Mouse (Mus musculus) spleen, adult 12 weeks (tissue): ENCODE measurements around the gene Arap2.

Source experiments
- DNase-seq: peaks from one replicate; pipeline ENCODE4 v3.0.0; 2022; ENCODE audit warnings: low spot score

The Arap2 gene

DNA sequence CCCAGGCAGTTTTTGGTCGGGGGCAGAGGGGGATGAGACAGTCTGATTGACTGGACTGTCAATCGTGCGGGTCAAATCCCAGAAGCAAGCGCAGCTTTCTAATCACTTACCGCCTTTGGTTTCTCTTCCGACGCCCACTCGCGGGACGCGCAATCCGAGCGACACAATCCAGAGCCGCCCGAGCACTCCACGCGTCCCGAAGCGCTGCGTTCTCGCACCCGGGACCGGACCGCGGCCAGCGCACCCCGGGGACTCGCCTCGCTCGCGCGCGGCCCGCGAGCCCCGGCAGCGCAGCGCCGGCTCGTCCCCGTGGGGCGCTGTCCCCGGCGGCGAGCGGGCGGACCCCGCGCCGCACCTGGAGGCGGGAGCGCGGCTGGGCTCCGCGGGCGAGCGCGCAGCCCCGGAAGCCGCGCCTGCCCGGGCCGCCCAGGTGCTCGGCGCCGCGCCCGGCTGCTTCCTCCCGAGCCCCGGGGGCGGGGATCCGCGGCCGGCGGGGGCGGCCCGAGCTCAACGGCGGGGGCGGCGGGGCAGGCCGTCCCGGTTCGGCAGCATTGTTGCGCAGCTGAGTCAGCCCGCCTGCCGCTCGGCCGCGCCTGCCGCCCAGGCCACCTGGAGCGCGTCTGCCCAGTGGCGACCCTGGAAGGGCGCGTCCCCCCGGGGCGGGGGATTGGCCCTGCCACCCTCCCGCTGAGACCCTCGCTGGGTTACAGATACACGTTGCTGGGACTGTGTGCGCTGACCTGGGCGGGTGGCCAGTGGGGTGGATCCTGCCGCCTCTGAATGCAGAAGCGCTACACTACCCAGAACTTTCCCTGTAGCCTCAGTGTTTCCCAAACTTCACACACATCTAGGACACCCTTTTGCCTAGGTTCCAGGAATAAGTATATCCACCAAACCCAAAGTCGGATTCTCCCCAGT, at the start of gene Arap2:
Arap2 (minus strand) TSS at position 376 of the 918 bp plus-strand sequence.
- peak; percentile 33 for DNase-seq

DNA sequence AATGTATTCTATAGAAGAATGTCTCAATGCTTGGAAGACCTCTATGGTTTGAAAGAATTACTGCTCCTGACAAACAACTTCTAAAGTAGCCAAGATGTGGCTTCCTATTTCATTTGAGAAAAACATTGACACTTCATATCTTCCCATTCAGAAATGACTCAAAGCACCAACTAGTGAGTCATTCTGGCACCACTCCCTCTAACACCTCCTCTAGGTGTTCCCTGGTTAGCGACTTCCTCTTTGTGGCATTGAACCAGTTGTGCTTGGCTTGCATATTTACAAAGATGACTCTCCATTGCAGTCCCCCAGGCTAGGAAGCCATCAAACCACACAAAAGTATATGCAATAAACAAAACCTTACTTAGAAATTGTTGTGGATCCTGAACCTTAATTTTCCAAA, 49.8 kb upstream of the Arap2 start:
- DNase-seq = no peak

DNA sequence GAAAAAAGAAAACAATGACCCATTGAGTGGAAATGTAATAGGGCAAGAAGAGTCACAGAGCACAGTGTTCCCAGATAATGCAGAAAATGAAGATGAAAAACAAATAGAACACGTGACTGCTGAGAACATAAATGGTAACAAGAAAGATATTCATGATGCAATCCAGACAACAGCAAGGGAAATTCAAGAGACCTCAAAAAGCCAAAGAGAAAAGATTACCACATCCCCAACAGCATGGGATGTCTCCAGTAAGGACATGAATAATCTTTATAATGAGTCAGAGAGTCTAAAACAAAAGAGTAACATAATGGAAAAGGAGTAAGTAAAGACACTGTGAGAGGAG, 48.1 kb upstream of the Arap2 start:
- DNase-seq = no peak

DNA sequence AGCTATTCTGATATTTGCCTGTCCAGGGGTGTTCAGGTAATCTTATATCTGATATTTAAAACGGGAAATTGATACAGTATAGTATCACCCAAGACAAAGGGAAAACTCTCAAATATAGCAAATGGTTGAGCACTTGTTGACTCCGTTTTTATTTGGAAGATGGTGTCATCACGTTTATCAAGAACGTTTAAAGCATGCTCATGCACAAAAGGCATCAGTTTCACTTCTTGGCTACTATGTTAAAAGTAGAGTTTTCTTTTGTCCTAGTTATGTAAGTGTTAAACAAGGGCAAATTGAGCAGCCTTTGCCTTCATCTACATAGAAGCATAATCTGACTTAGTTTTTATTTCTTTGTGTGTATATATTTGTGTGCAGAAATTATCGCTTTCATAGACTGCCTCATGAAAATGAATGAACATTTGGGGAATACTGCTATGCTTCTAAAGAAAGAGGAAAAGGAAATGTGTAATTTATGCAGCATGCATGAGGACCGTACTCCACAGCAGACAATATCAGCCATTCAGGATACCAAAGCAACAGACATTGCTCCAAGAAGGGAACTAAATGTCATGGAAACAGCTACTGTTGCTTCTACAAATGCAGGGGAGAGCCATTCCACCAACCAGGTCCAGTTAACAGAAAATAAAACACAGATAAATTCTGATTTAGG, 47.6 kb upstream of the Arap2 start, which contains the start of gene Dthd1:
Dthd1 (plus strand) TSS at position 422 of the 670 bp plus-strand sequence.
- no peak for DNase-seq

DNA sequence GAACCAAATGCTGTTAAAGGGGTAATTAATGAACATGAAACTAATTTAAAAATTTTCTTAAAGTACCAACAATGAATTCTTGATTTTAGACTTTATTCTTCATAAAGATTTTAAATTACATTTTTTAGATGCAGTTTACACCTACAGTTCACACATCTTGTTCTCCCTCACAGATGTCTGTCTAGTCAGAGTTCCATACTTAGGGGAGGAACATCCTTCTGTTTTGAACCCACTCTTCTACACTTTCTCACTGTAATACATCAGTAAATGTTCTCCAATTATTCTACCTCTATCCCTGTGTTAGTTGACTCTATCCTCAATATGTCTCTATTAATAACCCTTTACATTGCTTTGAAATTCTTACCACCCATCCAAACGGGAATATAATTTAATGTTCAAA, 26.8 kb upstream of the Arap2 start:
- DNase-seq = no peak

DNA sequence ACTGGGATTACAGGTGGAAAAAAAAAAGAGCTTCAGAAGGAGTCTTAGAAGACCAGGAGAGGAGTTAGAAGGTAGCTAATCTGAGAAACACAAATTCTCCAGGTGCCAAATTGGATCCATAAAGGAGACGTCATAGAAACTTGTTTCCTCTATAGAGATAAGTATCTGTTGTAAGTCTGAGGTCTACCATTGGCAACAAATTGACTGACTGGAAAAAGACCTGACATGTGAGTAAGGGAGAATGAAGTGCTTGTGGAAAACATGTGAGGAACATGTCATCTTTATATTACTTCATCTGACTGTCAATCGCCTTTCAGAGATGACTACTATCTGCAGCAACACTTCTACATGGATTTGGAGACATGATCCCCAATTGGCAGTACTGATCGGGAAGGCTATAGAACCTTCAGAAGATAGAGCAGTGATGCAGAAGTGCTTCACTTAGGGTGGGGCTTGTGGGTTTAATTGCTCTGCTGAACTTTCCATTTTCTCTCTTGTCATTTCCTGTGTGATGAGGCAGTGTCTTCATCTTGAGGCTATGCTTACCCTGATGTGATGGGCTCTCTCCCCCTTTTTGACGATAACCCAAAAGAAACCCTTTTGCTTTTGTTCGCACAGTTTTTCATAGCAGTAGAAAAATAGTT, 25.1 kb upstream of the Arap2 start:
- peak; percentile 4 for DNase-seq

DNA sequence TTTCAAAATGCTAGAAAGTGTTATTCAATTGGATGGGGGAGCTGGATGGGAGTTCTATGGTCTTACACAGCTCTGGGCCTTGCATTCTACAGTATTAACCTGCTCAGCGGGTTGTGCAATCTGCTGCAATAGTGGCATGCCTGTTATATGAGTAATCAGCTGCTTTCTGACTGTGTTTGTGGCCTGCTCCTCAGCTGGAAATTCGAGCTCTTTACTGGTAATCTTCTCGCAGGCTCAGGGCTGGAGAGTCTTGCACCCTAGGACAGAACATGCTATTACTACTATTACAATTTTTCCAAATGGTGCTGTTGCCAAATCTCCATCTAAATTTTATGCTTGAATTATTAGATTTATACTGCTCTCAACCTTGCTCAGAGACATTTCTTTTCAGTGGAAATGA, 20.9 kb upstream of the Arap2 start:
- DNase-seq = no peak

DNA sequence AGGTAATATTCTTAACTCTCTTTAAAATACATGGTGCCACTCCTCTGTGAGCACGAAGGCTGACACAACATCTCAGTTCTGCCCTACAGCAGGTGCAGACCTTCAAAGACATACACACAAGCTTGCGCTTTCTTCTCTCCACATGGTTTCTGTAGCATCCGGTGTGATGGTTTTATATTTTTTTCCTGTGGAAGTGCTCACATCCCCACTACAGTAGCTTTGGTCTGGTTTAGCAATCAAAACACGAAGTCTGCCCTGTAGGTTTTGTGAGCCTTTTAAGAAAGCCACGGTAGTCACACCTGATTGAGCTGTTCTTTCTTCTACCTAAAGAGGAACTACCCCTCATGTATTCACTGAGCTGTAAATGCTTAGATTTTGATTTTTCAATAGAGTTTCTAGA, 12.7 kb upstream of the Arap2 start:
- peak; percentile 13 for DNase-seq

DNA sequence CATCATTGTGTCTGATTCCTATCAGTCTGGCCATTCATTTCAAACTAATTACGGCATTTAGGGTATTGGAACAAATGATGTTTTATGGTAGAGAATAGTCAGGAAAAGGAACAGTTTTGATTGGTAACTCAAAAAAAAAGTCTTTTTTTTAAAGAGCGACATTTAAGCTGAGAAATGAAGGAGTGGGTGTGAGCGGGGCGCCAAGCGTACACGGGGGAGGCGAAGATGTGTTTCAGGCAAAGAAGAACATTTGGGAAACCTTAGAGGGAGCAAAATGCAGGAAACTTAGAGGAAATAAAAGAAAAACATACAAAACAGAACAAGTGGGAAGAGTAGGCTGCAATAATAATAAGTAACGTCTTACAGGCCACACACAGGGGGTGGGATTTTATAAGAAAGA, 11.8 kb upstream of the Arap2 start:
- no peak for DNase-seq

DNA sequence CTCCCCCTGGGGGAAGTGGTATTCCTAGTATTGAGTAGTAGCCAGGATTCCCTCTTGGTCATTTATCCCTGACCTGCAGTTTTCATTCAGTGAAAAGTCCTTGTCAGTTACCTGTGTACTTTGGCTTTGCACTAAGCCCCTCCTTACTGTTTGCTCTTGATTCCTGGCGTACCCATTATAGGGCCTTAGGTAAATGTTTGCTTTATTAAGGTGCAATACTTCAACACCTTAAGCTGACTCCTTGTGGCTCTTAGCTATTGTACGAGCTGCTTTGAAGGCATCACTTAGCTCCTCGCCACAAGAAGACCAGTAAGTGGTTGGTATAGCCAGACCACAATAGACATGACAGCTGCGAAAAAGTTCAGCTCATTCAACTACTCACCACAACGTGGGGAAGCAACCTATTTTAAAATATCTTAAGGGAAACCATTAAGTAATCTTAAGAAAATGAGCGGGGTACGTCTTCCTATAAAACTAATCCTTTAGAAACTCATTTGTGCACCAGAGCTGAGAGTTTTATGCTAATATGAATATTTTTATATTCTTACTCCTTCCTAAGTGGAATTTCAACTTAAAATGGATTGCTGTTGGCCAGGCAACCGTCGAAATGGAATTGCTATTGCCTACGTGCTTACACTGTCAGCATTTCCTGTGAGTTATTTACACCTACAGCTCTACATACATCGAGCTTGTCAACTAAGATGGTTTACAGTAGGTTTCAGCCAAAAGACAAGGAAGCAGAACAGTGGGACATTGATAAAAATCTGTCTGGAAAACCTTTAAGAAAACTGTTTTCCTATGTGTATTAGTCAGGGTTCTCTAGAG, 6.0 kb upstream of the Arap2 start:
- no peak for DNase-seq

DNA sequence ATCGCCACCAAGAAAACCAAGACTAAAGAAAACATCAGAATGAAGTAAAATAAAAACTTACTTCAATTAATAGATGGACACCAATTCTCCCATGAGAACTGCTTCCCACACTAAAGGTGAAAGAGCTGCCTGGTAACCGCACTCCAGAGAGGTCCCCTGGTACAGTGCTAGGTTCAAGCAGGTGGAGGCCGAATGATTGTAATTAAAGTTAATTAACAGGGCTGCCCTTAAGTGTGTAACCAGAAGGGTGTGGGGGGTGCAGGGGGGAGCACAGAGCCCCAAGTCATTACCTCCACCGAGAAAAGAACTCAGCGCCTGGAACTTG, 538 bp downstream of the Arap2 start:
- DNase-seq = no peak

DNA sequence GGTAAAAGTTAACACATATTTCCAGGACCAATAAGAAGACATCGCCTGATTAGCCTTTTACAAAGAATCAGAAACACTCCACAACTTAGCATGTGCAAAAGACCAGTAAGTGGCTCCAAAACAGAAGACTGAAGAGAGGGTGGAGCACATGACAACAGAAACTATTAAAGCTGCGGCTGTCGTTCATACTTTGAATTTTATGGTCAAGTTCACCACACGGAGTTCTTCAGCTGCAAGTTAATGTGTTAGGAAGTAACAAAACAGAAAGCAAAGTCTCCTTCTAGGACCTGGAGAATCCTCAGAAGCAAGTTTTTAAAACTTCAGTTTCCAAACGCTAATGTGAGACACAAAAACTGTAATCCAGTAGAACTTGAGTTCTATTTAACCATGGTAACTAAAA, 1.8 kb downstream of the Arap2 start:
- no peak for DNase-seq

DNA sequence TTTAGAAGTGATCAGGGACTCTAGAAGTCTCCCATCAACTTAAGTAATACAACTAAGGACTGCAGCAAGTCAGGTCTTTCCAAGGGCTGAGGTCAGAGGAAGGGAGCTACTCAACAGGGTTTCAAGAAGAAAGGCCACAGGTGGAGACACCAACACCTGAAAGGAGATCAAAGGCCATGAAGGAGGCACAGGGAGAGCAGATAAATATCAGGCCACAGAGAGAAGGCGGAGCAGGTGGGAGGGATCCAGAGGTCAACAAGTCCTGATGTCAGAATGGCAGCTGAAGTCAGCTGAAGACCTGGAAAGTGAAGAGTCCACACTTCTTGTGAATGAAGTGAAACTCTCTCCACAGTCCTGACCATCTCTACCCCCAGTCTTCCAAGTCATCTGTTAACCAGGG, 2.9 kb downstream of the Arap2 start:
- no peak for DNase-seq

DNA sequence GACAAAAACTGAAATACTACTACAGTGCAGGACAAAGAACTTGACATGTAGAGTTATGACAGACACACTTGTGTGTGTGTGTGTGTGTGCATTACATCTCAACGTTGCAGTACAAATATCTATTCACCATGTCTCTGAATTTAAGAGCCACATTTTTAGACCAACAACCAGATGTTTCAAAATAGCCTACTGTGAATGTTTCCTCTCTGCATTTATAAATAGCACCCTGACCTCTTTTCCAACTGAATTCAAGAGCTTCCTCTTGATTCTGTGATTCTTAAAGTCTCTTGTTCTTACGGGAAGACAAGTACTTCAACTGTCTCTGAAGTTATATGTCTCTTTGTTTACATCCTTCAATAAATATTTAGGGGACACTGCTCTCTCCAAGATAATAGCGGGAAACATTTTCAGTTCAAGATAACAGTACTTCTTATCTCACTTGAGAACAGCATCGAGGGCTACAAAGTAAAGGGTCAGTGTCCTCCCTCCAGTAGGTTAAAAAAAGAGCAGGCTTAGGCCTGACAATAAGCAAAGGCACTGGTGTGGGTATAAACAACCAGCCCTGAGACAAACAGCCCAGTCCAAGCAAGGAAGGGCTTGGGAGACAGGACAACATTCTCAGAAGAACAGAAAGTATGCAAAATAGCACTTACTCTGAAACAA, 3.5 kb downstream of the Arap2 start:
- DNase-seq = no peak

DNA sequence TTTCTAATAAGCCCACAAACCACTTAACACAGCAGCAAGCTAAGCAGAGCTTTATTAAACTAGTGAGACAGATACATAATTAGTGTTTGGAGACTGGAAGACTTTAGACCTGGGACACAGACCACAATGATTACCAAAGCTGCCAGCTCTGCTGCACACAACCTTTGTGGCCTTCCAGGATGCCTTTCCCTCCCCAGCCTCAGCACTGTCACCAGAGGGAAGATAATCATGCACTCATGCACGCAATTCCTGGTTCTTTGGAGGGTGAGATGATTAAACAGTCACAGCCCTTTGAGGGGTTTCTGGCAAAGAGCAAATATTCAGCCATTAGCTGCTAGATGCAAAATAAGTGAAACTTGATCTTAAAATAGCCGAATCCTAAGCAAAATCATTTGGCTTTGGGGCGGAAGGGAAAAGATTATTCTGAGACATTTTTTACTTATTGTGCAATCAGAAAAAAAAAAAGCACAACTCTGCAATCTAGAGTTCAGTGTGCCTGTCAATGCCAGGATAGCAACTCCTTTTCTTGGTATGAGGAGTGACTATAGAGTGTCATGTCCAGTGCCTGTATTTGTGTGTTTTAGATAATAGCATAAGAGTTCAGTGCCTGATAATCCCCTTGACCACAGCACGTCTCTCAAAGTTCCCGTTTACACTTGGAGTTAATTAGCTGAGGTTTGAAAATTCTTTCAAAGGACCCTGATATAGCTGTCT, 5.0 kb downstream of the Arap2 start:
- no peak for DNase-seq

DNA sequence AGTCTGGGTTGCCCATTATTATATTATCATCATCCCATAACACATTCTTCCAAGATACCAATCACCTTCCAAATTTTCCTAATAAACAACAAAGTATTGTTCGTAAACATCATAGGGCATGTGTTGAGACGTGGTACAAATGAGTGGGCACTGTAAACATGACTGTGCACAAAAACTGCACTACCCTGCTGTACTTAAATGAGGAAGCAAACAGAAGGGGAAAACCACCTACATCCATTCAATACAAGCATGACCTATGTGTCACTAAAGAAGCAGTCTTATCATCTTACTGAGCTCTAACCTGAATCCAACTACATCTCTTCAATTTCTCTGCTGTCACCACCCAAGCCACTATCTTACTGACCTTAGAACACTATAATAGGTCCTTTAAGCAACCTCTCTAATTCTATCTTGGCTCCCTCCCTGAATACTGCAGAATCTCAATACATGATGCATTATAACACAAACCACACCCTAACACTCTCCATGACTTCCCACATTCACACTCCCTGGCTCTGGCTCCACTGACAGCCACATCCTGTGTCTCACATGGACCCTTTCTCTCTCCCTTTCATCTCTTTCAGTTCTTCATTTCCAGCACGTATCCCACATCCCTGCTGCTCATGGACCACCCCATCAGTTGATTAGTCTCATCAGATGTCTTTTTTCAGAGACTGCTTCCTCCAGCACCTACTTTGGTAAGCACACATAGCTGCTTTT, 10.0 kb downstream of the Arap2 start:
- no peak for DNase-seq

DNA sequence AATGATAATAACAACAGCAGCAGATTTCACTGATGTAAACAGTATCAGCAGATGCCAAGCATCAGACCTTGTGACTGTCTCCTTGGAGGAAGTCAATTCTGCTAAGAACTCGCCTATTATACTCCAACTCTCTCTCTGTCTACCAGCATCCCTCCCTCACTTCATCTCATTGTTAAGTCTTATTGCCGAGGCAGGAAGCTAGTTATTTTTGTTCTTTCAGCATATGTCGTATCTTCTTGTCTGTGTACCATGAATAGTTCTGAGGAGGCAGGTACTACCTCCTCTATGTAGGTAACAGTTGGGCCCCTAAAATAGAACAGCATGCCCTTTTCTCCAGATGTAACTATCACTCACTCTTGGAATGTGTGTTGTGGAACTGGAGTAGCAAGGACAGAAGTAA, 13.0 kb downstream of the Arap2 start:
- DNase-seq = no peak

DNA sequence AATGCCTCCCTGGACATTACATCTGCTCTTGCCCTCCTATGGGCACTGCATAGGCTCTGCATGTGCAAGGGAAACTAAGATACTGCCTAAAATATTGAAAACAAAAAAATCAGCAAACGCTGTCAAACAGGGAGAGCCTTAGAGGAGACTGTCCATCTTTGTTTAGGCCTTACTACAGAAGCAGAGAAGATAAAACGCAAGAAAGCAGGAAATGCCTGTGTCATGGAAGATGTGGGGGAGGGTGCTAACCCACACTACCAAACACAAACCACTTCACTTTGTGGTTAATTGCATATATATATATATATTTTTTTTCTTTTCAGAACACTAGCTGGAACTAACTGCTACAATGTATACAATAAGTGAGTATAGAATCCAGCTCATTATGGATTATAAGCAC, 14.3 kb downstream of the Arap2 start:
- DNase-seq = no peak

DNA sequence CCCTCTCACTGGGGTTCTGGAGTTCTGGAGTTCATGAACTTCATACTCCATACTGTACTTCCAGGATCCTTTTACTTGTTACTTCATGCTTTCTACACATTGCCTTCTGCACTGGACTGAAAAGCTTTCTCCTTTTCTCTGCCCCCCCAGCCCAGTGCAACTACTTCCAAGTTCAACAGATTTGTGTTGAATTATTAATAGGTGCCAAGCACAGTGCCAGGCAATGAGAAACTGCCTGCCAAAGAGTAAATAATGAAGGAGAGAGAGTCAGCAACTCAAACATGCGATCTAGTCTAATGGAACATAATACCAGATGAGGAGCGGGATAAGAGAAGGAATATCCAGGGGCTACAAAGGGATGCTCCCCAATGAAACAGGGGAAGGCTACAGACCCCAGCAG, 17.8 kb downstream of the Arap2 start:
- DNase-seq = no peak

DNA sequence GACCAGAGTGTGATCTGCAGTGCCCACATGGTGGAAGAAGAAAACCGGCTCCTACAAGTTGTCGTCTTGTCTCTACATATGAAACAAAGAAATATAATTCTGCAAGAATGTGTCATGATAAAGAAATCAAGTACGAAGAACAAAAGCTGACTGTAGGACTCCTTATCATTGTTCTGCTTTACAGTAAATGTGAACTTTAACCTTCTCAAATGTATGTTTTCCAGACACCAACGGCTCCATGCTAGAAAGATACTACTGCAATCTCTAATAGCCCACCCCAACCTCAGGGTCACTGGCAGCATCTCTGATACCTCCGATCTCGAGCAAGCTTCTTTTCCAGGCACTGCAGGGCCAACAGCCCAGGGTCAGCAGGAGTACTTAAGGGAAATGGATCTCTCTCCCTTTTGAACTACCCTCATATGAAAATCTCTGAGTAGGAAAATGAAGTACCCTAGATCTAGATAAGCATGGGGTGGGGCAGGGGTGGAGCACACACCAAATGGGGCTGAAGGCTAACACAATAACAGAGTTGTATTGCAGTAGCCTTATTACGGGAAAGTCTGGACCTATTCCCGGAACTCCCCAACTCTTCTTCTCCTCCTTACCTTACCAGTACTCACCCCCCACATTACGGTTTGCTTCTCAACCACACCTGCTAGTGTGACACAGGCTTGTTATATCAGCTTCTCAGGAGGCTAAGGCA, 22.6 kb downstream of the Arap2 start:
- no peak for DNase-seq
